Mouse (Mus musculus) MEL (cell line): ENCODE results near the gene Cd101. TPM values are rescaled to one million over a fixed set of nuclear protein-coding genes. Genes with fewer than 3 reads are reported as not detected.

ENCODE experiments used
- DNase-seq: peaks from one replicate; pipeline ENCODE4 v3.0.0; 2011; ENCODE audit warnings: low read depth, low spot score
- H3K27ac ChIP-seq: 2 replicates; pipeline ENCODE4 v1.5.1; 2012; ENCODE audit warnings: low read depth, mild to moderate bottlenecking, control low read depth, low read length, moderate library complexity; ENCODE audit not compliant: control insufficient read depth
- H3K27me3 ChIP-seq, 2 experiments: fragments of 150-350 bp in 1 of 2; sonication (generic) in 1 of 2; 2 replicates each; pipeline ENCODE4 v1.6.1; 2012; ENCODE audit warnings: low read length in 2 of 2, mild to moderate bottlenecking in 2 of 2, improper control_type of control experiment in 1 of 2, moderate library complexity in 1 of 2; ENCODE audit not compliant: insufficient read depth in 2 of 2, control insufficient read depth in 1 of 2
- H3K36me3 ChIP-seq, 2 experiments: 2 replicates each; pipeline ENCODE4 v1.6.1; 2012 to 2014; ENCODE audit warnings: low read length in 2 of 2, improper control_type of control experiment in 1 of 2, inconsistent platforms in 1 of 2, mild to moderate bottlenecking in 1 of 2; ENCODE audit not compliant: insufficient read depth in 2 of 2, control insufficient read depth in 1 of 2
- H3K4me1 ChIP-seq, 2 experiments: fragments of 150-350 bp in 1 of 2; sonication (generic) in 1 of 2; 2 replicates each; pipeline ENCODE4 v1.6.1; 2012; ENCODE audit warnings: low read length in 2 of 2, improper control_type of control experiment in 1 of 2, mild to moderate bottlenecking in 1 of 2; ENCODE audit not compliant: insufficient read depth in 2 of 2, control insufficient read depth in 1 of 2
- H3K4me3 ChIP-seq, 2 experiments: fragments of 150-350 bp in 1 of 2; sonication (generic) in 1 of 2; 2 replicates each; pipeline ENCODE4 v1.5.1; 2012; ENCODE audit warnings: low read depth in 2 of 2, low read length in 2 of 2, mild to moderate bottlenecking in 2 of 2, moderate library complexity in 2 of 2, control low read depth in 1 of 2, improper control_type of control experiment in 1 of 2; ENCODE audit not compliant: control insufficient read depth in 1 of 2, insufficient read depth in 1 of 2
- H3K79me2 ChIP-seq: 2 replicates; pipeline ENCODE4 v1.6.1; 2012; ENCODE audit warnings: mild to moderate bottlenecking, low read length, moderate library complexity; ENCODE audit not compliant: control insufficient read depth, poor library complexity, insufficient read depth
- H3K9ac ChIP-seq: 2 replicates; pipeline ENCODE4 v1.6.1; 2012; ENCODE audit warnings: low read depth, mild to moderate bottlenecking, control low read depth, low read length, moderate library complexity; ENCODE audit not compliant: control insufficient read depth, poor library complexity, severe bottlenecking
- H3K9me3 ChIP-seq: fragments of 150-350 bp; sonication (generic); replicated peaks from 2 replicates; pipeline ENCODE4 v1.6.1; 2012; ENCODE audit warnings: mild to moderate bottlenecking, low read length, improper control_type of control experiment, moderate library complexity; ENCODE audit not compliant: insufficient read depth
- BHLHE40 ChIP-seq: IDR thresholded peaks from 2 replicates; pipeline ENCODE4 v1.6.1; 2012; ENCODE audit warnings: low read depth, mild to moderate bottlenecking, inconsistent platforms, low read length, improper control_type of control experiment, borderline replicate concordance
- CHD1 ChIP-seq: IDR thresholded peaks from 2 replicates; pipeline ENCODE4 v1.6.1; 2012; ENCODE audit warnings: low read depth, mild to moderate bottlenecking, inconsistent platforms, low read length, improper control_type of control experiment
- ELF1 ChIP-seq: IDR thresholded peaks from 2 replicates; pipeline ENCODE4 v1.6.1; 2014; ENCODE audit warnings: low read depth, mild to moderate bottlenecking, inconsistent platforms, low read length, improper control_type of control experiment, moderate library complexity
- ETS1 ChIP-seq: IDR thresholded peaks from 2 replicates; pipeline ENCODE4 v1.6.1; 2012; ENCODE audit warnings: low read depth, mild to moderate bottlenecking, inconsistent platforms, low read length, improper control_type of control experiment, moderate library complexity
- GABPA ChIP-seq: IDR thresholded peaks from 2 replicates; pipeline ENCODE4 v1.6.1; 2012; ENCODE audit warnings: low read depth, mild to moderate bottlenecking, inconsistent platforms, low read length, improper control_type of control experiment, moderate library complexity
- GATA1 ChIP-seq: IDR thresholded peaks from 2 replicates; pipeline ENCODE4 v1.6.1; 2011; ENCODE audit warnings: low read depth, low read length, improper control_type of control experiment
- HCFC1 ChIP-seq: IDR thresholded peaks from 2 replicates; pipeline ENCODE4 v1.6.1; 2012; ENCODE audit warnings: low read depth, mild to moderate bottlenecking, inconsistent platforms, low read length, improper control_type of control experiment, moderate library complexity
- KAT2A ChIP-seq: conservative IDR thresholded peaks from 2 replicates; pipeline ENCODE4 v1.6.1; 2012; ENCODE audit warnings: low read depth, low read length, improper control_type of control experiment, inconsistent platforms
- MAFK ChIP-seq: IDR thresholded peaks from 2 replicates; pipeline ENCODE4 v1.6.1; 2011; ENCODE audit warnings: low read depth, mild to moderate bottlenecking, low read length, improper control_type of control experiment, borderline replicate concordance
- MAX ChIP-seq: IDR thresholded peaks from 2 replicates; pipeline ENCODE4 v1.6.1; 2011; ENCODE audit warnings: low read length, improper control_type of control experiment
- MAZ ChIP-seq: IDR thresholded peaks from 2 replicates; pipeline ENCODE4 v1.6.1; 2012; ENCODE audit warnings: low read depth, mild to moderate bottlenecking, inconsistent platforms, low read length, improper control_type of control experiment
- MEF2A ChIP-seq: IDR thresholded peaks from 2 replicates; pipeline ENCODE4 v1.6.1; 2014; ENCODE audit warnings: low read depth, mild to moderate bottlenecking, inconsistent platforms, low read length, improper control_type of control experiment; ENCODE audit not compliant: poor library complexity, insufficient replicate concordance, severe bottlenecking; ENCODE audit errors: extremely low read depth
- MYB ChIP-seq: IDR thresholded peaks from 2 replicates; pipeline ENCODE4 v1.6.1; 2011; ENCODE audit warnings: mild to moderate bottlenecking, low read depth, low read length, improper control_type of control experiment
- MYC ChIP-seq: IDR thresholded peaks from 2 replicates; pipeline ENCODE4 v1.6.1; 2011; ENCODE audit warnings: low read depth, mild to moderate bottlenecking, low read length, improper control_type of control experiment, moderate library complexity
- NELFE ChIP-seq: IDR thresholded peaks from 2 replicates; pipeline ENCODE4 v1.6.1; 2011; ENCODE audit warnings: low read depth, low read length, improper control_type of control experiment
- POLR2A ChIP-seq, 2 experiments: IDR thresholded peaks; 2 replicates each; pipeline ENCODE4 v1.6.1; 2011 to 2012; ENCODE audit warnings: low read length in 2 of 2, mild to moderate bottlenecking in 2 of 2, control low read depth in 1 of 2, improper control_type of control experiment in 1 of 2, low read depth in 1 of 2, moderate library complexity in 1 of 2; ENCODE audit not compliant: control insufficient read depth in 1 of 2, insufficient read depth in 1 of 2, poor library complexity in 1 of 2
- POLR2AphosphoS5 ChIP-seq: IDR thresholded peaks from 2 replicates; pipeline ENCODE4 v1.6.1; 2012; ENCODE audit warnings: low read depth, borderline replicate concordance, mild to moderate bottlenecking, inconsistent platforms, low read length, moderate library complexity, mixed read lengths
- RAD21 ChIP-seq: IDR thresholded peaks from 2 replicates; pipeline ENCODE4 v1.6.1; 2011; ENCODE audit warnings: mild to moderate bottlenecking, low read depth, low read length, improper control_type of control experiment
- RCOR1 ChIP-seq: IDR thresholded peaks from 2 replicates; pipeline ENCODE4 v1.6.1; 2012; ENCODE audit warnings: low read depth, mild to moderate bottlenecking, inconsistent platforms, low read length, improper control_type of control experiment
- SIN3A ChIP-seq: IDR thresholded peaks from 2 replicates; pipeline ENCODE4 v1.6.1; 2012; ENCODE audit warnings: low read length, improper control_type of control experiment, inconsistent platforms
- TAL1 ChIP-seq: IDR thresholded peaks from 2 replicates; pipeline ENCODE4 v1.6.1; 2012; ENCODE audit warnings: mild to moderate bottlenecking, inconsistent platforms, low read length, moderate library complexity, mixed read lengths
- TBP ChIP-seq: IDR thresholded peaks from 2 replicates; pipeline ENCODE4 v1.8.0; 2011; ENCODE audit warnings: low read depth, low read length, improper control_type of control experiment
- TCF12 ChIP-seq: IDR thresholded peaks from 2 replicates; pipeline ENCODE4 v1.6.1; 2014; ENCODE audit warnings: low read depth, mild to moderate bottlenecking, inconsistent platforms, low read length, improper control_type of control experiment, moderate library complexity
- UBTF ChIP-seq: IDR thresholded peaks from 2 replicates; pipeline ENCODE4 v1.6.1; 2012; ENCODE audit warnings: low read depth, mild to moderate bottlenecking, inconsistent platforms, low read length, improper control_type of control experiment, moderate library complexity, borderline replicate concordance; ENCODE audit not compliant: insufficient read depth
- ZMIZ1 ChIP-seq: IDR thresholded peaks from 2 replicates; pipeline ENCODE4 v1.6.1; 2012; ENCODE audit warnings: low read depth, mild to moderate bottlenecking, inconsistent platforms, low read length, improper control_type of control experiment, moderate library complexity
- ZNF384 ChIP-seq: IDR thresholded peaks from 2 replicates; pipeline ENCODE4 v1.6.1; 2012; ENCODE audit warnings: low read depth, mild to moderate bottlenecking, inconsistent platforms, low read length, improper control_type of control experiment
- polyA plus RNA-seq, 2 experiments: library from polyadenylated mRNA; stranded (reverse) in 1 of 2; unstranded in 1 of 2; fragments of >175 nt in 1 of 2; fragments of >200 nt in 1 of 2; gene quantifications; 2 replicates each; pipeline versions ENCODE4 v1.2.1 to v1.2.4; 2012; ENCODE audit warnings: low replicate concordance in 2 of 2, low read depth in 1 of 2; ENCODE audit not compliant: insufficient read length in 2 of 2, insufficient read depth in 1 of 2, missing spikeins in 1 of 2
- total RNA-seq: library from RNA; depleted of rRNA; stranded (reverse); fragments of 300-350 nt; gene quantifications from 2 replicates; pipeline ENCODE4 v1.2.3, GENCODE M21; 2012

The Cd101 gene
- total and polyA plus RNA-seq, 3 experiments: not detected

- no peak for DNase-seq
- Histone ChIP-seq H3K27me3 (no peaks in the 10 kb centered on the region; a peak in 1 of 4 replicates), H3K9me3 (no peaks in the 10 kb centered on the region), H3K9ac (no peak overlapping the region), H3K4me3 (no peak overlapping the region), H3K27ac (no peak overlapping the region), H3K4me1 (no peaks in the 10 kb centered on the region), H3K36me3 (no peaks in the 10 kb centered on the region), H3K79me2 (no peaks in the 10 kb centered on the region)
- TF ChIP-seq HCFC1: no peak
- TF ChIP-seq TAL1: no peak
- no peak for TF ChIP-seq ZNF384
- no peak for TF ChIP-seq BHLHE40
- TF ChIP-seq UBTF: no peak
- no peak for TF ChIP-seq GATA1
- no peak for TF ChIP-seq POLR2A (IDR thresholded peaks at IDR 0.05; ENCODE audit: control insufficient read depth in 1 of 2, insufficient read depth in 1 of 2, low read depth in 1 of 2, low read length in 2 of 2, poor library complexity in 1 of 2)
- TF ChIP-seq MYC: no peak
- no peak for TF ChIP-seq GABPA
- no peak for TF ChIP-seq KAT2A
- no peak for TF ChIP-seq CHD1
Observed at GRCm38 (mm10) chr3:101049997-101050396, 20.6 kb upstream of the Cd101 start.

GRCm38 (mm10) chr3:101048781-101049180 lies 19.4 kb upstream of the Cd101 start:
- Histone ChIP-seq H3K27me3 (no peaks in the 10 kb centered on the region; a peak in 1 of 4 replicates), H3K4me3 (no peak overlapping the region), H3K4me1 (no peaks in the 10 kb centered on the region), H3K9me3 (no peaks in the 10 kb centered on the region), H3K36me3 (no peaks in the 10 kb centered on the region), H3K9ac (no peak overlapping the region), H3K27ac (no peak overlapping the region), H3K79me2 (no peaks in the 10 kb centered on the region)
- TF ChIP-seq POLR2AphosphoS5: no peak
- no peak for TF ChIP-seq MYC
- TF ChIP-seq ETS1: no peak
- TF ChIP-seq MAFK: no peak
- TF ChIP-seq MAZ: no peak
- TF ChIP-seq TCF12: no peak
- no peak for TF ChIP-seq TBP
- TF ChIP-seq ZMIZ1: no peak
- TF ChIP-seq MEF2A: no peak
- TF ChIP-seq TAL1: no peak
- no peak for TF ChIP-seq RAD21
- no peak for TF ChIP-seq MYB
- TF ChIP-seq NELFE: no peak
- TF ChIP-seq RCOR1: no peak
- no peak for TF ChIP-seq MAX
- TF ChIP-seq ELF1: no peak
- no peak for TF ChIP-seq SIN3A
- TF ChIP-seq CHD1: no peak
- no peak for TF ChIP-seq GATA1
- no peak for TF ChIP-seq KAT2A
- no peak for DNase-seq
